Mouse (Mus musculus): ENCODE results near the gene Sympk. TPM values are rescaled to one million over a fixed set of nuclear protein-coding genes. Genes with fewer than 3 reads are reported as not detected.

Sympk gene
- total and polyA plus RNA-seq, 3 experiments: 122 to 226 TPM; not detected in 1

- DNase-seq (ENCODE audit: low read depth, low spot score): no peak
- H3K27ac ChIP-seq (ENCODE audit: control insufficient read depth, low read depth, low read length): no peak overlapping the region
- H3K4me1 ChIP-seq (ENCODE audit: control insufficient read depth in 1 of 2, insufficient read depth in 2 of 2, low read length in 2 of 2): peaks cover 5 to 7% of the 10 kb centered on the region in 2 experiments; a peak in 3 of 4 replicates
- peaks cover under 1% of the 10 kb centered on the region; the same call in 1 of the 2 replicates for H3K79me2 ChIP-seq (ENCODE audit: control insufficient read depth, insufficient read depth, low read length, poor library complexity)
- H3K9me3 ChIP-seq (replicated peaks; ENCODE audit: insufficient read depth, low read length): no peaks in the 10 kb centered on the region
- H3K27me3 ChIP-seq (ENCODE audit: control insufficient read depth in 1 of 2, insufficient read depth in 2 of 2, low read length in 2 of 2): no peaks in the 10 kb centered on the region
- no peak overlapping the region for H3K4me3 ChIP-seq (ENCODE audit: control insufficient read depth in 1 of 2, insufficient read depth in 1 of 2, low read depth in 2 of 2, low read length in 2 of 2)
- H3K9ac ChIP-seq (ENCODE audit: control insufficient read depth, low read depth, low read length, poor library complexity, severe bottlenecking): no peak overlapping the region
- TF ChIP-seq KAT2A (conservative IDR thresholded peaks at IDR 0.05; ENCODE audit: low read depth, low read length) (no peak), CHD1 (IDR thresholded peaks at IDR 0.05; ENCODE audit: low read depth, low read length) (no peak), RAD21 (IDR thresholded peaks at IDR 0.05; ENCODE audit: low read depth, low read length) (no peak), ZNF384 (IDR thresholded peaks at IDR 0.05; ENCODE audit: low read depth, low read length) (no peak), ZMIZ1 (IDR thresholded peaks at IDR 0.05; ENCODE audit: low read depth, low read length) (no peak), ZKSCAN1 (IDR thresholded peaks at IDR 0.05; ENCODE audit: low read depth, low read length) (no peak), MAZ (IDR thresholded peaks at IDR 0.05; ENCODE audit: low read depth, low read length) (no peak), USF2 (IDR thresholded peaks at IDR 0.05; ENCODE audit: borderline replicate concordance in 1 of 2, insufficient read depth in 1 of 2, low read depth in 1 of 2, low read length in 2 of 2) (no peak), CHD2 (IDR thresholded peaks at IDR 0.05; ENCODE audit: low read length) (no peak), TCF12 (IDR thresholded peaks at IDR 0.05; ENCODE audit: low read depth, low read length) (no peak), JUND (IDR thresholded peaks at IDR 0.05; ENCODE audit: low read depth, low read length) (no peak), GATA1 (IDR thresholded peaks at IDR 0.05; ENCODE audit: low read depth, low read length) (no peak), MAFK (IDR thresholded peaks at IDR 0.05; ENCODE audit: borderline replicate concordance, low read depth, low read length) (no peak), CTCF (IDR thresholded peaks at IDR 0.05 in 2 of 3, conservative IDR thresholded peaks at IDR 0.05 in 1 of 3; ENCODE audit: control insufficient read depth in 1 of 3, insufficient read depth in 1 of 3, low read depth in 2 of 3, low read length in 3 of 3, poor library complexity in 1 of 3, severe bottlenecking in 1 of 3) (no peak), SMC3 (IDR thresholded peaks at IDR 0.05; ENCODE audit: low read depth, low read length) (no peak), EP300 (IDR thresholded peaks at IDR 0.05; ENCODE audit: low read depth in 1 of 2, low read length in 2 of 2) (no peak), MXI1 (IDR thresholded peaks at IDR 0.05; ENCODE audit: low read depth, low read length) (no peak), ELF1 (IDR thresholded peaks at IDR 0.05; ENCODE audit: low read depth, low read length) (no peak), GABPA (IDR thresholded peaks at IDR 0.05; ENCODE audit: low read depth, low read length) (no peak)
- H3K36me3 ChIP-seq (ENCODE audit: control insufficient read depth in 1 of 2, insufficient read depth in 2 of 2, low read length in 2 of 2): peaks cover 9 to 10% of the 10 kb centered on the region in 2 experiments
Measured at GRCm38 (mm10) chr7:19031641-19032040, 7.5 kb downstream of the Sympk start.

- no peak for DNase-seq (ENCODE audit: low read depth, low spot score)
- TF ChIP-seq TAL1 (IDR thresholded peaks at IDR 0.05; ENCODE audit: low read length) (no peak), JUND (IDR thresholded peaks at IDR 0.05; ENCODE audit: low read depth, low read length) (no peak), MYC (IDR thresholded peaks at IDR 0.05; ENCODE audit: low read depth, low read length) (no peak), POLR2A (IDR thresholded peaks at IDR 0.05; ENCODE audit: control insufficient read depth in 1 of 2, insufficient read depth in 1 of 2, low read depth in 1 of 2, low read length in 2 of 2, poor library complexity in 1 of 2) (no peak), GATA1 (IDR thresholded peaks at IDR 0.05; ENCODE audit: low read depth, low read length) (no peak), ZNF384 (IDR thresholded peaks at IDR 0.05; ENCODE audit: low read depth, low read length) (no peak), ZMIZ1 (IDR thresholded peaks at IDR 0.05; ENCODE audit: low read depth, low read length) (no peak), MAZ (IDR thresholded peaks at IDR 0.05; ENCODE audit: low read depth, low read length) (no peak)
- Histone ChIP-seq H3K9me3 (replicated peaks; ENCODE audit: insufficient read depth, low read length) (no peaks in the 10 kb centered on the region), H3K79me2 (ENCODE audit: control insufficient read depth, insufficient read depth, low read length, poor library complexity) (no peaks in the 10 kb centered on the region), H3K4me3 (ENCODE audit: control insufficient read depth in 1 of 2, insufficient read depth in 1 of 2, low read depth in 2 of 2, low read length in 2 of 2) (no peak overlapping the region), H3K27ac (ENCODE audit: control insufficient read depth, low read depth, low read length) (no peak overlapping the region), H3K27me3 (ENCODE audit: control insufficient read depth in 1 of 2, insufficient read depth in 2 of 2, low read length in 2 of 2) (no peaks in the 10 kb centered on the region), H3K9ac (ENCODE audit: control insufficient read depth, low read depth, low read length, poor library complexity, severe bottlenecking) (no peak overlapping the region), H3K36me3 (ENCODE audit: control insufficient read depth in 1 of 2, insufficient read depth in 2 of 2, low read length in 2 of 2) (peaks cover 0 to 5% of the 10 kb centered on the region in 2 experiments; a peak in 1 of 4 replicates), H3K4me1 (ENCODE audit: control insufficient read depth in 1 of 2, insufficient read depth in 2 of 2, low read length in 2 of 2) (no peaks in the 10 kb centered on the region)
Measured at GRCm38 (mm10) chr7:19044616-19045015, 20.4 kb downstream of the Sympk start.

Measured in MEL (cell line).